Mouse (Mus musculus): ENCODE results near the gene Tsen34.
"Not testable (repeated sequence)": the region's sequence is repeated elsewhere in the genome, so short reads cannot be mapped to it uniquely, and the experiment has no call there.

The Tsen34 gene

GRCm38 (mm10) chr7:3691919-3692318 lies 744 bp upstream of the Tsen34 start:
- no peak for DNase-seq

- peak; percentile 99 for DNase-seq
Measured at GRCm38 (mm10) chr7:3692987-3693808, 535 bp downstream of the Tsen34 start, which contains the start of gene Mboat7. Mboat7 (minus strand) TSS chr7:3693523.

- no peak for DNase-seq
Measured at GRCm38 (mm10) chr7:3693809-3694075, 1.1 kb downstream of the Tsen34 start.

- DNase-seq = peak; percentile 91
Measured at GRCm38 (mm10) chr7:3694076-3694948, 1.6 kb downstream of the Tsen34 start.

- DNase-seq = not testable (repeated sequence)
Measured at GRCm38 (mm10) chr7:3694949-3695305, 2.3 kb downstream of the Tsen34 start.

GRCm38 (mm10) chr7:3698471-3698870 lies 5.8 kb downstream of the Tsen34 start:
- no peak for DNase-seq

DNA sequence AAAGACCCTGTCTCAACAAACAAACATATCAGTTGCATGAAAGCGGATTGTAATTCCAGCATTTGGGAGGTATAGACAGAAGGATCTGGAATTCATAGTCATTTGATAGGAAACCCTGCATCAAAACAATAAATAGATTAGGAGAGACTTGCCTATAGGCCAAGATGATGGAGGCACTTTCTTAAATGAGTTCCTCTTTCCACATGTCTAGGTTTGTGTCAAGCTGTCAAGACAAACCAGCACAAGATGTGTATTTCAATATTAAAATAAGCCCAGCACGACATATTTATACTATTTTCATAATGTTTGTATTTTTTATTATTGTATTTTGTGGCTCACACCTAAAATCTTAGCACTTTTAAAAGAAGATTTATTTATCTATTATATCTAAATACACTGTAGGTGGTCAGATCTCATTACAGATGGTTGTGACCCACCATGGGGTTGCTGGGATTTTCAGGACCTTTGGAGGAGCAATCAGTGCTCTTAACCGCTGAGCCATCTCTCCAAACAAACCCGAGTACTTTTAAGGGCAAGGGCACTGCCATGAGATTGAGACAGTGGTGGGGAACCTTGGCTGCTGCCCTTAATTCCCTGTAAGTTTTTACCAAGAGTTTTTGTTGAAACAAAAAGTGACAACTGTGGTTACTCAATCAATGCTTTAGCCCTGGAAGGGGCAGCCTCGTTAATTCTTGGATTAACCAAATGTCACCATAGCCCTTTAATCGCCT lies 10.7 kb downstream of the Tsen34 start:
- no peak for DNase-seq

DNA sequence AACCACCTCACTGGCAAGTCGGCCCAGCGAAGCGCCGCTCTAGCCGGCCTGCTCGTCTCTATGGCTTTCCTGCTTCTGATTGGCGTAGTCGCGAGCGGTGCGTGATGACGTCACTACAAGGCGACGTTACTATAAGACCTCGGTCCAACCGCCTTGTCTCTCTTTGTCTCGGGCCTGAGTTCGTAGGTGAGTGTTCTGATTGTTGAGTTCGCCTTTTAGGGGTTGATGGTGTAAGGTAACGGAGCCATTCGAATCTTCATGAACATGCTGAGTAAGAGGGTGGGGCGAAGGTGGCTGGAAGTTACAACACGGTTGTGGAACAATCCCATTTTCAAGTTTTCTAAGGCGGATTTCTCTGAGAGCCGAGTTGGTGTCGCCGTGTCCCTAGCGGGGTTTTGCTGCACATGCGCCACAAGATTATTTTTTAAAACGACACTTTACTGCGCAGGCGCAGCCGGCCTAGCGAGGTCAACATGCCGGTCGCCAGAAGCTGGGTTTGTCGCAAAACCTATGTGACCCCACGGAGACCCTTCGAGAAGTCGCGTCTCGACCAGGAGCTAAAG lies 11.3 kb downstream of the Tsen34 start, which contains the start of gene Rps9:
Gene Rps9, plus strand, starts transcription at position 115 of the 563 bp plus-strand sequence.
- DNase-seq = peak; percentile 98

GRCm38 (mm10) chr7:3704475-3704874 lies 11.8 kb downstream of the Tsen34 start:
- no peak for DNase-seq

DNA sequence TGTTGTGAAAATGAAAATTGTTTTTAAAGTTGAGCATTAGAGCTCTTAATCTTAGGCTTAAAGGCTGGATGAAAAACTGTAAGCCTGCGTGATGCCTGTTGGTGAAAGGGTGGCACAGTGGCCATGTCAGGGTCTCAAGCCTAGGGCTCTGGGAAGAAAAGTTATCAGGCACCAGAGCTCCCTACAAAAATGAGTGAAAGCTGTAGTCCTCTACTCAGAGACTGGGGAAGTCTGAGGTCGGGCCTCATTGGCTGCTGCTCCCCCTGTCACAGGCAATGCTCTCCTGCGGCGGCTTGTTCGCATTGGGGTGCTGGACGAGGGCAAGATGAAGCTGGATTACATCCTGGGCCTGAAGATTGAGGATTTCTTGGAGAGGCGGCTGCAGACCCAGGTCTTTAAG lies 12.8 kb downstream of the Tsen34 start:
- not testable (repeated sequence) for DNase-seq

DNA sequence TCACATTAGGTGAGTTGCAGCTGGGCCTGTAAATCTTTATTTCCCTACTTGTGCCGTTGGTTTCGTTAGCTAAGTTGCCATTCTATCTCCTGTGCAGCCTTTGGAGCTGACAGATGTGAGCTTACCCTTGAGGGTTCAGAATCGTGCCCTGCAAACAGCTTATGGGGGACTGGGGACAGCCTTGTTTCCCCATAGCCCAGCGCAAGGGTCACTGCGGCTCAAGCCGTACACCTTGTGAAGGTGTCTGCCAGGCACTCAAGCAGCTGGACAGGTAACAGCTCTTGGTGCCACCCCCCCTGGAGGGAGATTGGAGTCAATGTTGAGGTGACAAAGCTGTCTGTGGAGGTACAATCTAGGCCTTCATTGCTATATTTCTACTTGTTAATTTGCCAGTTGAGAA lies 13.2 kb downstream of the Tsen34 start:
- no peak for DNase-seq

DNA sequence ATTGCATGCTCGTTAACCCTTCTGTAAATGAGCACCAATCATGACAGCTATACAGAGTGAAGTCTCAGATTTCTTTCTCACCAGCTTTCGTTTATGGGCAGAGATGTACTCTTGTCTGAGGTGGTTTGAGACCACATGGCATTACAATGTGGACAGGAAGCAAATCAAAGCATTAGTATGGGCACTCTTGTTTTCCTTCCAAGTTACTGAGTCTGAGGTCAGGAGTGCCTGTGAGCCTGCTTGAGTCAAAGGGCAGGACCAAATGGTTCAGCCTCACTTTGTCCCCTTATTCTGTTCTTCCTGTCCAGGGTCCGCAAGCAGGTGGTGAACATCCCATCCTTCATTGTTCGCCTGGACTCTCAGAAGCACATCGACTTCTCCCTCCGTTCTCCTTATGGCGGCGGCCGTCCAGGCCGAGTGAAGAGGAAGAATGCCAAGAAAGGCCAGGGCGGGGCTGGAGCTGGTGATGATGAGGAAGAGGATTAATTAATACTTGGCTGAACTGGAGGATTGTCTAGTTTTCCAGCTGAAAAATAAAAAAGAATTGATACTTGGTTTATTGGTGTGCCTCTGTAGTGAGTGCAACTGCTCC lies 13.8 kb downstream of the Tsen34 start:
- DNase-seq = no peak

- DNase-seq = no peak
Measured at GRCm38 (mm10) chr7:3707027-3707426, 14.4 kb downstream of the Tsen34 start.

GRCm38 (mm10) chr7:3707568-3708413 lies 15.1 kb downstream of the Tsen34 start:
- DNase-seq = no peak

DNA sequence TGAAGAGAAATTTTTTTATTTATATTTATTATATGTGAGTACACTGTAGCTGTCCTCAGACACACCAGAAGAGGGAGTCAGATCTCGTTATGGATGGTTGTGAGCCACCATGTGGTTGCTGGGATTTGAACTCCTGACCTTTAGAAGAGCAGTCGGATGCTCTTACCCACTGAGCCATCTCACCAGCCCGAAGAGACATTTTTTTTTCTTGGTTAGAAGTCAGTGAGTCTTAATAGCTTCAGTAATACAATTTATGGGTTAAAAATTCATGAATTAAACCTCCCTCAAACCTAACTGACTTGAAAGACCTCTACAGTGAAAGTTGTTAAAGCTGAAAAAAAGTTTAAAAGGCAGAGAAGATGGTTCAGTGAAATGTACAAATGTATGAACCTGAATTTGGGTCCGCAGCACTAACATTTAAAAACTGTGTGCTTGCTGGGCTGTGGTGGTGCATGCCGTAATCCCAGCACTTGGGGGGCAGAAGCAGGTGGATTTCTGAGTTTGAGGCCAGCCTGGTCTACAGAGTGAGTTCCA lies 15.9 kb downstream of the Tsen34 start:
- not testable (repeated sequence) for DNase-seq

GRCm38 (mm10) chr7:3709000-3709399 lies 16.3 kb downstream of the Tsen34 start:
- DNase-seq = no peak

DNA sequence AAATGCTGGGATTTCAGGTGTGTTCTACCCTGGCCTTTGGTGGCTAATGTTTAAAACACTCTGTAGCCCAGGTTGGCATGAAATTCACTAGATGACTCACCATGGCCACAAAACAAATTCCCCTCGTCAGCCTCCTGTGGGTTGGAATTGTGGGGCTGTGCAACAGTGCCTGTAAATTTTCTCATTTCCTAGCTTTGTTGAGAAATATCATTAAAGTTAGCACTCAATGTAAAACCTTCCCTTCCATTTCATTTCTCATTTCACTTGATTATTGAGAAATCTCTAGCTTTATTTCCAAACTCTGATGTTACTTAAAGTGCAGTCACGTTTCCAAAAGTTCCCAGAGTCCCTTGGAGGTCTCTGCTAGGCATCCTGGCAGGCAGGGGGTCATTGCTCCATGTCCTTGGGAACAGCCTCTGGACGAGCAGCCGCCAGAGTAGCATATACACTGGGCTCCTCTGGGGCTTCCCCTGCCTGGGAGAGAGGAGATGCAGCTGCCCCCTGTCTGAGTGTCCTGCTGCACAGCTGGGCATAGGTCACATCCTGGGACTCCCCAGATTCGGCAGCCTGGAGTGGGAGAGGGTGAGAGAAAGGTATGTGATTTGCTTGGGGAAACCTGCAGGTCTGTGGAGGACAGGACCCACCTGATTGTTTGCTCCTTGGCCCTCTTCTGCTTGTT lies 19.7 kb downstream of the Tsen34 start:
- peak; percentile 0 for DNase-seq

DNA sequence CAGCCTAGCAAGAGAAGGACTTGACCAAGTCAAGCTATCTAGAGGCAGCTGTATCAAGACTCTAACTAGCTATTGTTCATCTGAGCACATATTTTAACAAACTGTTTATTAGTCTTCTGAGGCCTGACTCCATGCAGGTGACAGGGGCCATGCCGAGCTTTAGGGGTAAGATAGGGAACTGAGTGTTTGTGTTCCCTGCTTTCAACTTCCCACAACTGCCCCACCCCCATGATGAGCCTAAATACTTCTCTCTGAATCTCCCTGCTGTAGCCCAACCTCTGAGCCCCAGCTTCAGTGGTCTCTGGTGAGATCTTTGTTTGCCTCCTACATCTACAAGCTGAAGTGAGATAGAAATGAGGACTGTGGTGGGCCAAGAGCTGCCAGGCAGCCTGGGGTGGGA lies 22.6 kb downstream of the Tsen34 start:
- DNase-seq = peak; percentile 0

DNA sequence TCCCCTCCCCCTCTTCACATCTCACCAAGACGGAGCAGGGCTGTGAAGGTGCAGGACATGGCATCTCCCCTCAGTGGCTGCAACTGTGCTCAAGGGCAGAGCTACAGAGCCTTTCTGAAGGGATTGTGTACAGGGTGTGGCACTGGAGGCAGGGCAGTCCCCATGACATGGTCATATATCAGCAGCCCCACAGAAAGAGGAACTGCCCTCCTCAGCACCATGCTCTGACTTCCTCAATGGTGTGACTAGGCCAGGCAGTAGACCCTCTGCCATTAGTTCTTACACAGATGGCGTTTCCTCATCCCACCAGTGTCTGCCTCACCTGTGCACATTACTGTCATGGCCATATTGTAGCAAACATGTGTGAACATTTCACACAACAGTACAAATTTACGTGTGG lies 27.6 kb downstream of the Tsen34 start, which contains the start of gene Pirb:
Gene Pirb, minus strand, starts transcription at position 124 of the 400 bp plus-strand sequence.
- peak; percentile 0 for DNase-seq

- not testable (repeated sequence) for DNase-seq
Measured at GRCm38 (mm10) chr7:3725459-3725858, 32.8 kb downstream of the Tsen34 start.

GRCm38 (mm10) chr7:3732675-3733074 lies 40.0 kb downstream of the Tsen34 start:
- not testable (repeated sequence) for DNase-seq

Measured in kidney, adult 9 months (tissue).